Mouse (Mus musculus) spleen, adult 18-20 months (tissue): ENCODE data around the gene Ap1ar.
A peak's percentile ranks its signal among the peaks of the same experiment; 100 is the strongest.

Experiments
- DNase-seq, 2 experiments: peaks; one replicate each; pipeline ENCODE4 v3.0.0; 2022; ENCODE audit warnings: mixed read lengths in 2 of 2

The Ap1ar gene

DNA sequence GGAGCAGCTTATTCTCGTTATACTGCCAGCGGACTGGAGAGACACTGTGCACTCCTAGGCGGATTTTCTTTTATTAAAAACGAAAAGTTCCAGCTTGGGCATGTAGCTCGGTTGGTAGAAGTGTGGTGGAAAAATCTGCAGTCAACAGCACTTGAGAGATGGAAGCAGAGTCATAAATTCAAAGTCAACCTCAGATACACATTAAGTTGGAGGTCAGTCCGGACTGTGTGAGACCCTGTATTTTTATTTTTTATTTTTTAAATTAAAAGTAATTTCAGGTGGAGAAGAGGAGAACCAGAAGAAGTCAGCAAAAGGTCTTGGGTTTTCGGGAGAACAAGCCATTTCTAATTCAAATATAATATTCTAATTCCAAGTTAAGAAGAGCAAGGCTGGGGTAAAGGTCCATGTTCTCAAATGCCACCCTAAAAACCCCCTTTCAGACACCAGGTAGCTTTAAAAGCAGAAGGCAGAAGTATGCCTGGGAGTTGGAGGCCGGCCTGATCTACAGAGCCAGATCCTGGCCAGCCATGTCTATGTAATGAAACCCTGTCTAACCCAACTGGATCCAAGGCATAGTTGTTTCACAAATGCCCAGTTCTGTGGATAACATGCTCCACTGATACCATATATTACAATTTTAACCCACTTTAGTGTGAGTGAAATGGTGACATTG, 785 bp upstream of the Ap1ar start:
- DNase-seq: no peak

DNA sequence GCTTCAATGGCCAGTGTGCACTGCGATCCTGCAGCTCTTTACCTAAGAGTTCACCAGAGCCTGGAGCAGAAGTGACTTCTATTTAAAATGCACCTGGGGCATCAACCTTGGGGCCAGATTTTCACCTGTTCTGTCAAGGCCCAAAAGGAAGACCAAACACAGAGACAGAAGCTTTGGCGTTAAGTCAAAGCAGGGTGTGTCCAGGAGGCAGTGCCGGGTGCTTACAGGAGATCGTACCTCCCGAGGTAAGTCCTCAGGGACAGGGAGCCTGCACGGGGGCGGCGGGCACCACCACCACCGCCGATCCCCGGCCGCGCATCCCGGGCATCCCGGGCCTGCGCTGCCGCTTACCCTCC, 547 bp downstream of the Ap1ar start:
- no peak for DNase-seq

DNA sequence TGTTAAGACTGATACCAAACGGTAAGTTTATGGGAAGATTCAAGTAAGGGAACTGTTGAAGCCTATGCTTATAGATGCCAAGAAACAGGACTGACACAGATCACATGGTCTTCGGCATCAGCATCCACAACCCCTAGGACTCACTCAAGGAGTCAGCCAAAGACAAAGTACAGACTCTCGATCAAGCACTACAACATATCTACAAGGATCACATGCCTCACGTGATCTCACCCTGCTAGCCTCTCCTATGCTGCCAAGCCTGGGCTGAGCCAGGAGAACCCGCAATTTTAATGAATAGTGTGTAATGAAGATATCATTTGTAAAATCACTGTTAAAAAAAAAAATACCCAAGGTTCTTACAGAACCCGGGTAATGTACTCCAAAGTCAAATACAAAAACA, 1.7 kb downstream of the Ap1ar start:
- DNase-seq: no peak

DNA sequence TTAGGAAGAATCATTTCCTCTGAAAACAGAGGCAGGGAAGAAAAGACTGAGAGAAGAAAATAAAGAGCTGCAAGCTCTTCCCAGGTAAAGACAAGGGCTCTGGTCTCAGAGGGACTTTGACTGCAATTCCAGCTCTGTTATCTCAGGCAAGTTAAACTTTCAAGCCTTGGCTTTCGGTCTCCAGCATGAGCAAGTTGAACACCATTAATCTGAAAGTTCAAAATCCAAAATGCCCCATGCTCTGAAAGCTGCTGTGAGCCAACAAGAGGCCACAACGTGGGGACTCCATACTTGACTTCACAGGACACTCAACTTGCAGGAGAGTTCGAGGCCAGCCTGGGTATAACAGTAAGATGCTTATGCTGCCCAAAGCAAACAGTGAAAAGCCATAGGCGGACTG, 3.3 kb downstream of the Ap1ar start:
- no peak for DNase-seq

DNA sequence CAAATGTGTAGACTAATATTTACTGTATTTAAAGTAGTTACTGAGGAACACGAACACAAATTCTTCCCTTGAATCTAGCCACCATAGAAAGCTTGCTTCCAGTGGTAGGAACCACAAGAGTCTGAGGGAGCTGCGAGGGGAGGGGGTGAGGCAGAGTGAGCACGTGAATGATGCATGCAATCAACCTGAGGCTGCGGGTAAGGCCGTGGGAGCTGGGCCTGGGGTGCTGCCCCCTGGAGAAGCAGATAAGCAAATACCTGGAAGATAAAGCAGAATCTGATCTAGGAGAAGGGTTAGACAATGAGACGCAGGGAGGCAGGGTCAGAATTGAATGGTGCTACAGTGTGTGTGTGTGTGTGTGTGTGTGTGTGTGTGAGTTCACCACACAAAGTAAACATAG, 6.2 kb downstream of the Ap1ar start:
- no peak for DNase-seq

DNA sequence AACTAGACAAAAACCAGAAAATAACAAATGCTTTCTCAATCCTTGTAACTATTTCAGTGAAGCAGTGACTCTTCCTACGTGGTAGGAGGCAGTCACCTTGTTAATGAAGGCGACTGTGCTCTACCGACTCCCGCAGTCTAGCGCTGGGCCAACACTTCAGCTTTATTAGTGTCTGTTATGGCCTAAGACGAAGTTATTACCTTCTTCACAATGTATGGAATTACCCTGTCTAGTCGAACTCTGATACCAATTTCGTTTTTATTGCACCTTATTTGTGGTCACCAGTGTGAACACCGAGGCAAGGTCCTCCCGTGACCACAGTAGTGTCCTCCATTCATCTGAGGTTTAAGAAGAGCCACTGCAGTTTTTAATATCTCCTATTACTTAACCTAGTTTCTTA, 7.1 kb downstream of the Ap1ar start:
- no peak for DNase-seq

DNA sequence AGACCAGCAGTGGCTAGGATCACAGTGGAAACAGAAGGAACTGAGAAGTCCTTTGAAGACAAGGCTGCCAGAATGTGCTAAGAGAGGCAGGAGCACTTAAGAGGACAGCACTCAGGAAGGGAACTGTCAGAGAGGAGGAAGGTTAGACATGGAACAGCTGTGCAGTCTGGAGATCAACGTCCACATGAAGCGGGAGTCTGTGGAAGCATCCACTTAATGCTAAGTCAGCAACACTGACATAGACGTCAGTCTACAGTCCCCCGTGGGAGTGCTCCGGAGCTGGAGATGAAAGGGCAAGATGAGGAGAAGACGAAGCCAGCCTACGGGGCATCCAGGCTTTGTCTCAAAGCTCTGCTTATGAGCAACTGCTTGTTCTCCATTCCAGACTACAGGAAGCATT, 10.2 kb downstream of the Ap1ar start:
- no peak for DNase-seq

DNA sequence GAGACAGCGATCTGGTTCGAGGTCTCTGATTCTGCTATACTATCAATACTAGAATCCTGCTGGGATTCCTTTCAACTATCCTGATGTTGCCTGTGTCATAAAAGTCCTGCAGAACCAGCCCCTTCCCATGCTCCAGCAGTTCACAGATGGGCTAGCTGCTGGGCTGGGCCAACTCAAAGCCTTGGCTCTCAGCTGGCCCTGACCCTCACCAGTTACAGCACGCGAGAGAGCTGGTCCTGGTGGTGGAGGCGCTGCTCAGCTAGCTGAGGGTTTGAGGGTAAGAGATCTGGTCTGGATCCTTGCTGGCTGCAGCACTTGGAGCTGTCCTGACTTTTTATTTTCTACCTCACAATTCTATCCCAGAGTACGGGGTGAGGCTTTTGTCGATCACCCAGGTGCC, 10.8 kb downstream of the Ap1ar start:
- DNase-seq: no peak

DNA sequence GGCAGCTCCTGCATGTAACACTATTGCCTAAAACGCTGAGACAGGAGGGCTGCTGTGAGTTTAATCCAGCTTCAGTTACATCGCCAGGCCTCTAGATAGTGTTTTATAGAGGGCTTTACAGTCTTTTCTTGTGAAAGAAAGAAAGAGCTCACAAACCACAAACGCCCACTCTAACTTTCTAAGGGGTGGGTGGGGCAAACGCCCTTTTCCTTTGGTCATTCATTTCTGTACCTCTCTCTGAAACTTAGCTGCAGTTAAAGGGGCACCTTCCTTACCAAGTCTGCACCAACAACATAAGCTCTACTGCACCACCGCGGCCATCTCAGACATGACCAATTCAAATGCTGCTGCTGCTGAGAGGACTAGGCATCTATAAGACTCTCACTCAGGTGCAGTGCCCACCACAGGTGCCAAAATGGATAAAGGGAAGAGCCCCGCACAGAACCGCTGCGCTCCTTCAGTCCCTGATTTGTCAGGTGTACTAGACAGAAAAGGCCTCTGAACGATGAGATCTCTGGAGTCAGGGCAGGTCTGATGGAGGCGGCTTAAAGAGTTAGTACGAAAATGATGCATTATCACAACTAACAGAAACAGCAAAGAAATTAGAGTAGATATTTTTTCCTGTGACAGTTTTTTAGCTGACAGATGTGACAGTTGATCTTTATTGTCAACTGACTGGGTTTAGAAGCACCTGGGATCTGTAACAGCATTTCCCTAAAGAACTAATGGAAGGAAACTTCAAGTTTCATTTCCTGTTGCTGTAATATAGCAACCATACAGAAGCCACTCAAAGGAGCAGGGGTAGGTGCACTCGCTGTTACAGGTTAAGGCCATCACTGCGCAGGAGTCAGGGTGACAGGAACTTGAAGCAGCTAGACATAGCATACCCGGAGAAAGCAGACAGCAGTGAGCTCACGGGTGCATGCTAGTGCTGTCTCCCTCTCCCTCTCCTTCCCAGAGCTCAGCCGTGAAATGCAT, 13.1 kb downstream of the Ap1ar start:
- DNase-seq: peak; percentile 24 to 34

DNA sequence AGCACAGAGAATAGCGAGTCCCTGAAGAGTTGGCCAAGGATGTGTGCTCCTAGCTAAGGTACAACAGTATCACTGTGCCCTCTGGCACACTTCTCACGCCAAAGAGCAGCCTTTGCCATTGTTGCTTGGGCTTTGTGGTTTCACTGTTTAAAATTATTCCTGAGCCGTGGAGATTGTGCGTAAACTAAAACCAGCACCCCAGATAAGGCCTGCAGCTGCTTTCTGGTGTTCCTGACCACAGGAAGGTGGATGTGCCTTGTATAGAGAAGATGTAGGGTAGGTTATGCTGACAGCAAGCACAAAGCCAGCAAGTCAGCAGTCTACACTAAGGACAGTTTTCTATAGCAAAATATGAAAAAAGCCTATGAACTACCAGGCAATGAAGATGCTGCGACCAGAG, 16.1 kb downstream of the Ap1ar start:
- no peak for DNase-seq

DNA sequence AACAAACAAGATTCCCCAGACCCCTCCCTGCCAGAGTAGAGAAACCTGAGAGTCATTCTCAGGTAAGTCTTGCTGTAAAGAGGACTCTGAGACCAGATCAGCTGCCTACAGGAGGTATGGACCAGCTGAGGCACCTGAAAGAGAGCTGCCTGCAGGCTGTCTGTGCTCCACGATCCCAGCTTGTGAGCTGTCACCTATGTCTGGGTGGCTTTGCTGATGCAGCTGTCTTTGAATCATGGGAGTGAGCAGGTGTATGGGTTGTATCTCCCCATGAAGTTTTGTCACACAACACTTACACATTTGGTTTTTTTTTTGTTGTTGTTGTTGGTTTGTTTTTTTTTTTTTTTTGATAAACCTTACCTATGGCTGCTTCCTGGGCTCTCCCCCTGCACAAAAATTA, 16.9 kb downstream of the Ap1ar start:
- no peak for DNase-seq

DNA sequence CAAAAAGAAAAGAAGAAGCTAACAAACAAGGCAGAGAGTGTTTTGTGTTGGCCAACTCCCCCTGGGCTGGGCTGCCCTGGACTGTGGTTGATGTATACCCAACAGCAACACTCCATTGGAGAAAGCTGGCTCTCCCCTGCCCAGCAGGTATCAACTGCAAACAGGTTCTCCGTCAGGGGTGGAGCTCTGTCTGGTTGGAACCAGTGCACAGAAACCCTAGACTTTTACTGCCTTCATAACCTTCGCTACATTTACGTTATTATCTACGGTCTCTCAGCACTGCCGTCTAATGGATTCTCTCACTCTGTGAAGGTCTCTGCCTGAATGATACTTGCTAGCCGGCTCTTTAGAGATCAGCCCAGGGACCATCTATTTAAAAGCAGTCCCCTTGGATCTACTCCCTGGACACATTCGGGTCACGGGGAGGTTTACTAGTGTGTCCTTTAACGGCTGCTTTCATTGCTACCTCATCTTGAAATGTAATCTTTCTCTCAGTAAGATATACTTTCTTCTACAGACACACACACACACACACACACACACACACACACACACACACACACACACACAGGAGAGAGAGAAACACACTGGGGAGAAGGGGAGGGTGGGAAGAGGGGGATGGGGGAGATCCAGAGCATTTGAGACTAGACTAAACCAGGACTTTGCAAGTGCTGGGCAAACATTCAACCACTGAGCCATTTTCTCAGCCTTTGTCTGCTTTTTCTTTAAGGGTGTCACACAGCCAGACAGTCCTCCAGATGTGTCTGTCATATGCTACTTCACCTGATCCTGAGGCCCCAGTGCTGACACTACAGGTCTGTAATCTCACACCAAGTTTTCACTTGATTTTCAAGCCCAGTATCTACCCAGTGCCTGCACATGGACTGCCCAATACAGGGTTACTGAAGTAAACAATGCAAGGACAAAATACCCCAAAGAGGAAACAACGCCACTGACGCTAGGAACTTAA, 18.3 kb downstream of the Ap1ar start:
- no peak for DNase-seq

DNA sequence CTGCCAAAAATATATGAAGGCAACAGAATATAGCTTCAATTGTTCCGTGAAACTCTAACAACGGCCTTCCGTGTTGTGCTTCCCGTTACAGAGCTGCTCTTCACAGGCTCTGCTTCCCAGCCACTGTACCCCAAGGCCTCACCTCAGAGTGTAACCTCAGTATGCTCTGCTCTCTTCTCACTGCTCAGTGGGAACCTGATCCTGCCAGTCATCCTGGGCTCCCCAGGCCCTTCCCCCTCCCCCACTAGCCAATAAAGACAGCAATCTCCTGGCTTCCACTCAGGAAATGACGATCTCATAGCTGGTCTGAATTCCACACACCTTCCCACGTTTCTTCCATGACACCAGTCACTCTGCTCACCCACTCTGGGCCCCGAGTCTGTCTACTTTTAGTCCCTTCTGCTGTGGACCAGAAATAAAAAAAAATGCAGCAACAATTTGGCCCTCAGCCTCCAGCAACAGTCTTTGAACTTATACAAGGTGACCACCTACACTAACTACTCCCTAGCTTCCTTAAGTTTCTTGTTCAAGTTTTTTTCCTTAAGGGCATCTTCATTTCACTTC, 20.1 kb downstream of the Ap1ar start:
- no peak for DNase-seq

DNA sequence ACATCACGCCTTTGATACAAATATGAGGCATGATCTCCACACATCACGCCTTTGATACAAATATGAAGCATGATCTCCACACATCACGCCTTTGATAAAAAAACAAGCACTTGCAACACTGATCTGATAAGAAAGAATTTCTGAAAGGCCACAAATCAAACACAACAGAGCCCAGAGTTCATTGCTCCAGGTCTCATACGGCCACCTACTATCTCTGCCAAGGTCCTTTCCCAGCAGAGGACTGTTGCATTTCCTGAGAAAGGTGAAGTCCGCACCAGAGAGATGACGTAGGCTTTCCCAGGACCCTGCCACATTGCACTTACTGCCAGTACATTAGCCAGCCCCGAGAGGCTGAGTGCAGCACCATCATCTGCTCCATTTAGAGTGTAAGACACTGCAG, 28.2 kb downstream of the Ap1ar start:
- DNase-seq: no peak

DNA sequence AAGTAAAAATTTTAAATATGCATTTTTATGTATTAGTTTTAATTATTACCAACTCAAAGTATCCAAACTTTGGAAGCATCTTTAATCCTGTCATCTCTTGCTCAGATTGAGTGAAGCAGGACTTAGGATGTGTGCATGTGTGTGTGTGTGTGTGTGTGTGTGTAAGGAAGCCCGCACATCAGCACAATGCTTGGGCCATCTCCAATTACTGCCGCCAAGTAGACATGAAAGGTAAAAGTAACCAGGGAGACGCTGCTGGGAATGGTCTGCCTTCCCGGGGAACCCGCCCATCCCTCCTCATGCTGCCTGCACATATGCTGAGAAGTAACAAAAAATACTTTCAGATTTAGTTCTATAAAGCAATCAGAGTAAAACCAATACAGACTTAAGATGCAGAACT, 29.5 kb downstream of the Ap1ar start:
- no peak for DNase-seq

DNA sequence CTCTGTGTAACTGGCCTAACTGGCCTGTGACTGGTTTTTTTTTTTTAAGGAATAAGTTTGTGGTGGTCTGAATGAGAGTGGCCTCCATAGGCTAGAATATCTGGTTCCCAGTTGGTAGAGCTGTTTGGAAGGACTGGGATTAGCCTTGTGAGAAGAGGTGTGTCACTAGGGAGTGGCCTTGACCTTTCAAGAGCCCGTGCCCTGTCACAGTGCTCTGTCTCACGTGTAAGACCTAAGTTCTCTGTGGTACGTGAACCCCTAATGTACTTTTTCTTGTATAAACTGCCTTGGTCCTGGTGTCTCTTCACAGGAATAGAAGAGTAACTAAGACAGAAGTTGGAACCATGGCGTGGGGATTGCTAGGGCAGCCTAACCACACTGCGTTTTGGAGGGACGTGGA, 31.3 kb downstream of the Ap1ar start:
- DNase-seq: no peak

DNA sequence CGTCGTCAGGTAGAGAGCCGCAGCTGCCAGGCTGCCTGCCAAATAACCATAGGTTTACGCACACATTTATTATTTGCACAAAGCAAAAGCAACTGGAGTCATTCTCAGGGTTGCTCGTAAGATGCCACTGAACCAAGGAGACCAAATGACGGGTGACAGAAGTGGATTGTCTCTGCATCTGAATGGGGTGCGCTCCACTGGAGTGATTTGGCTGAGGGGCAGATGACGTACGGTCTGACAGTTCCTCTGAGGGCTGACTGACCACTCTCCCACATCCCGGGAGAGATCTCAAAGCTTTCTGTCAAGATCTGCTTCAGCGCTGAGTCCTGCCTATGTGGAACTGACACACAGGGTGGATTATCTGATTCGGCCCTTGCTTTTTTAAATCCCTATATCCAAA, 32.3 kb downstream of the Ap1ar start:
- DNase-seq: no peak

DNA sequence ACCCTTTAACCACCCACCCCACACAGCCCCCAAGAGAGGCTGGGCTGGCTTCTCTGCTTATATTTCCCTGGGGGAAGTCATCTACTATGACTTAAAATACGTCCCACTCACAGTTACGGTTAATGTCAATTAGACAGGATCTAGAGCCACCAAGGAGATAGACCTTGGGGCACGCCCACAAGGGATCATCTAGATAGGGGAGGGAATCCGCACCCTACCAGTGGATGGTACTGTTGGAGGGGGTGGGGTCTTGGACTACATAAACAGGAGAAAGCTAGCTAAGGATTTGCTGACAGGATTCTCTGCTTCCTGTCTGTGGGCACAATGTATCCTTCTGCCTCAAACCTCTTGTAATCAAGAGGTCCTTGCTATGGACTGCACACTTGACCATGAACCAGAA, 32.9 kb downstream of the Ap1ar start:
- no peak for DNase-seq

DNA sequence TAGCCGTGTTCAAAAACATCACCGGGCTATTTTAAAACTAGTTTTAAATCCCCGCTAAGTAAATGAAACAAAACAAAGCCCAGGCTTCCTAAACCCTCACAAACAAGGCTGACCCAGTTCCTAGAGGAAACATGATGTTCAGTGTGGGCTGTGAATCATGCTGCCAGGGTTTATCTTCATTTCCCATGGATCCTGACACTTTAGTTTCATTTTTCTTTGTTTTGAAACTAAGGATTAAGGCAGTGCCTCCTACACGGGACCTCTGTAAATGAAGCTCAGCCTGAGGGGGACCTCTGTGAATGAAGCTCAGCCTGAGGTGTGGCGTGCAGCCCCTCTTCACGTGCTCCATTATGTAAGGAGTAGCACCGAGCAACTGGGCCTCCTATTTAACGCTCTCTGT, 34.5 kb downstream of the Ap1ar start:
- no peak for DNase-seq

DNA sequence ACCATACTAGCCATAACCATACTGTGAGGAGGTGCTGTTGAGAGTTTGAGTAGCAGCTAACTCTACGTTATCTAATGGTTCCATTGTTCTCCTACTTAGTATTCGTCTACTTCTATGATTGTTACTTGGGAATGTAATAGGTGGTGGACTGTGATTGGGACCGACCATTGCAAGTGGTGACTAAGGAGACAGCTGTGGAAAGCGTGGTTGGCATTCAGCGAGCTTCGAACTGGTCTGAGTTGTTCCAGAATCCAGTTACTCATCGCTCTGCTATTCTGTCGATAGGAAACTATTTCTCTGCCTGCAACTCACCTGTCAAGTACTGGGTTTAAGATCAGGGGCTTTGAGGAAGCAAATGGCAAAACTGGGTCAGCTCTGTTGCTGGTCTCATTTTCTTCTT, 36.2 kb downstream of the Ap1ar start:
- no peak for DNase-seq

DNA sequence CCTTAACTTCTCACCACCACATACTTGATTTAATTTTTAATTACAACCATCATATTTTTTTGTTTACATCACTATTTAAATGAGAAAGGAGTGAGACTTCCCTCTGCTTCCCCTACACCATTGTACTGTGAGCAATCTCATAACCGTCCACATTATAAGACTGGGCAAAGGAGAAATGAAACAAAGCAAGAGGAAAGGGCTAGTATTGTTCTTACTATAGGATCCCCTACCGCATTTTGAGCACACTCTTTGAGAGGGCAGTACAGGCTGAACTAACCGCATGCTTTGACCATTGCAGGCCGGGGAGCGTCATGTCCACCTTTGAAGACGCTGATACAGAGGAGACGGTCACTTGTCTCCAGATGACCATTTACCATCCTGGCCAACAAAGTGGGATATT, 41.1 kb downstream of the Ap1ar start:
- no peak for DNase-seq

DNA sequence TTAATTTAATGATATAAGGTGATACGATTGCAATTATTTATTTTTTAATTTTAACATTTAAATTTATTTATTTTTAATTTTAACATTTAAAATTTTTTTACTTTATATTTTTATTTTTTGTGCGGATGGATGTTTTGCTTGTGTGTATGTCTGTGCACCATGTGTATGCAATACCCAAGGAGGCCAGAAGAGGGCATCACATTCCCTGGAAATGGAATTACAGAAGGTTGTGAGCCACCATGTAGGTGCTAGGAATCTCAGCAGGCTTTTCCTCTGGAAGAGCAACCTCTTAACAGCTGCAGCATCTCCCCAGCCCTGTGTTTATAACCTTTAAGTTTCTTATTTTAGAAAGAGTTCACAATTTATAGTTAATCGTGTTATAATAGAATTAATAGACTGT, 41.6 kb downstream of the Ap1ar start:
- DNase-seq: no peak

DNA sequence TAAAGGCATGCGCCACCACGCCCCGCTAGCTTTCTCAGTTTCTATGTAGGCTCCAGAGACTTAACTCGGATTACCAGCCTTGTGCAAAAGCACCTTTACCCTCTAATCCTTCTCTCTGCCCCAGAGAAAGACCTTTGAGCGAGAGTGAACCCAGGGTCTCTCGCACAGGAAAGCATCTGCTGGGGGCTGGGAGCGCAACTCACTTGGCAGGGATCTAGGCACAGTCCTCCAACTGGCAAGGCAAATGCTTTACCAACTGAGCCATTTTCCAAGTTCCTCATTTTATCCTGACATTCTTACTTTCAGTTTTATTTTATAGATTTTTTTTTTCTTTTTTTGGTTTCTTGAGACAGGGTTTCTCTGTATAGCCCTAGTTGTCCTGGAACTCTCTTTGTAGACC, 44.3 kb downstream of the Ap1ar start:
- DNase-seq: peak in 1 of 2 experiments; percentile 18
